Mouse (Mus musculus): ENCODE measurements around the gene Pgm2.

DNA sequence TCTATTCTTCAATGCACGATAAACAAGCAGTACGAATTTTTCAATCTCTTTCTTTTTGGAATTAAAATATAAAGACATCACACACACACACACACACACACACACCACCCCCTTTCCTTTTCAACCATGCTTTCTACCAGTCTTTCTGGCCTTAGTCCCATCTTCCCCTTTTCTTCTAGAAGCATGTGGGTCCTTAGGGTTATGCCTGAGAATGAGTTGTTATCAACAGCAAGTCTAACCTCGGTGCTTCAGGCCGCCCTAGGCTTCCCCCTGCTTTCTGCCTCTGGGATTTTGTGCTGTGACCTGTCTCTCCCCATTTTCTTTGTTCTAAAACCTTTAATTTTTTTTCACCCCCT, 13.3 kb upstream of the Pgm2 start:
- no peak for TF ChIP-seq CTCF (IDR thresholded peaks at IDR 0.05; ENCODE audit: low read depth)
- TF ChIP-seq EP300 (IDR thresholded peaks at IDR 0.05; ENCODE audit: low read depth): no peak

Measured in heart, postnatal 0 days (tissue).